Mouse (Mus musculus): ENCODE measurements around the gene Aldh3b2. TPM values are rescaled to one million over a fixed set of nuclear protein-coding genes. Genes with fewer than 3 reads are reported as not detected.

Gene Aldh3b2
- under 1 TPM; 0.22 to 0.98 TPM for total RNA-seq (2021)
- long read RNA-seq, experiment 1 = 0 reads
- long read RNA-seq, experiment 2 = 0 reads

- DNase-seq = no peak
These were observed at the start of gene Aldh3b2 for GRCm38 (mm10) chr19:3972229-3972628. Gene Aldh3b2 (plus strand): TSS chr19:3972328.

DNA sequence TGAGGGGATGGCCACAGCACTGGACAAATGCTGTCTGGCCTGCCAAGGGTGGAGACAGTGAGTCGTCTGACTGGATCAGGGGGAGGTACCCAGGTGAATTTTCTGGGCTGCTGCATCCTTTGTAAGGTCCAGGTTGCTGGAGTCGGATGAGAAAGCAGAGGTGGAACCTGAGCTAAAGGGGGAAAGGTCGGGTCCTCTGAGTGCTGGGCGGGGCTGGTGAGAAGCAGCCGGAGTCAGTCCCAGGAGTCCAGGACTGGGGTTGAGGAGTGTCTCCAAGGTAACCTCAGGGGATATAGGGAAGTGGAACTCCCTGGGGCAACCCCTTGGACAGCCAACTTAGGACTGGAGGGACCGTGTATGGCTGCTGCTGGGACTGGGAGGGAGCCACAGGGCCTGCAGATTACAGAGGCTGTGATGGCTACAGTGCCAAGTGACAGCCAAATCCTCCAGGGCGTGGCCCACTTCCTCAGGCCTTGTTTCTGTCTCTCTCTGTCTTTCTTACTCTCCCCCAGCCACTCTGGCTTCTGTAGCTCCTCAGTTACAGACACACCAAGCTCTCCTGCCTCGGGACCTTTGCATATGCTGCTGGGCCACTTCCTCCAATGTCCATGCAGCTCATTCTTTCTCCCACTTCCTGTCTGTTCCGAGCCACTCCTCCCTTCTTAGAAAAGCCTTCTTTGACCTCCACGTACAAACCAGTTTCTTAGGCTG is 49.3 kb upstream of the Aldh3b2 start:
- peak in 1 of 2 experiments; percentile 45 for DNase-seq

DNA sequence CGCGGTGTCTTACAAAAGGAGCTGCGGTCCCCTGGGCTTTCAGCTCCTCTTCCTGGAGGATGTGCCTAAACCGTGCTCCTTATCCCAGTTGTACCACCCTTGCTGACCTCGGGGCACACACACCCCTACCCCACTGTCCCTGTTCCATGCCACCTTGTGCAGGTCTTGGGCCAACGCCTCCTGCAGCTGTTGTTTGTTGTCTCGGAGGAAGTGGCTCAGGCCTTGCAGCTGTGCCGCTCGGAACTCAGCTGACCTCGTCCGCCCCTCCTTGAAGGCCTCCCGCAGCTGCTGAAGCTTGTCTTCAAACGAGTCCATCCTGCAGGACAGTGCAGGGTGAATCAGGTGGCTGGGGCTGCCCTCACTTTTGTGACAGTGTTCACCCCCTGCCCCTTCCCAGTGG is 48.5 kb upstream of the Aldh3b2 start:
- peak; percentile 60 to 78 for DNase-seq

- no peak for DNase-seq
These were observed 47.9 kb upstream of the Aldh3b2 start for GRCm38 (mm10) chr19:3924190-3924589.

- DNase-seq = no peak
These were observed 47.3 kb upstream of the Aldh3b2 start for GRCm38 (mm10) chr19:3924868-3925267.

DNA sequence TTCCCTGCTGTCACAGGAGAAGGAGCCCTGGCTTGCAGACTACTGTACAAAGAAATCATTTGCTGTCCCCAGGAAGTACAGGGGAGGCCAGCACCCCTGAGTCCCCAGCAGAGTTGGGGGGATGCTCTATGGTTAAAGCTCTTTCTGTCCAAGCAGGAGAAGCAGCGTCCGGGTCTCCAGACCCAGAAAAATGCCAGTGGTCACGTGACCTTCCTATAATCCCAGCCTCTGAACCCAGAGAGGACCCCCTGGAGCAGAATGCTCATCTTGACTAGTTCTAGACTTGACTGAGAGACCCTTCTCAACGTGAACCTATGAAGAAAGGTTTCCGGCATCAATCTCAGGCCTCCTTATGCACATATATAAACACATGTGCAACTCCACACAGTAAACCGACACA is 46.3 kb upstream of the Aldh3b2 start:
- DNase-seq = no peak

DNA sequence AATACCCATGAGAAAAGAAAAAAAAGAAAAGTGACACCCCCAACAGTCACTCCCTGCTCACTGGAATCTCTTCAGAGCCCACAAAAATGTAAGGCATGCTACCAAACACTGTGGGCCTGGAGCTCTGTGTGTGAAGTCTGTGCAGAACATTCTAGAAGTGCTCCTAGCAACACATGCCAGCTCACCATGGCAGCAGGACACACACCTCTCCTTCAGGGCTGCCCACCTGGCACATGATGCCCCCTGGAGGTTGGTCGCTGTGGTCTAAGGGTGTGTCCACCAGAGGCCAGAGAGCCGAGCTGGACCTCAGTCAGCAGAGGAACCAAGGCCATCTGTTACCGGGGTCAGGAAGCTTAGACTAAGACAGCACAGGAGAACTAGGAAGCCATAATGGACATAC is 45.8 kb upstream of the Aldh3b2 start:
- DNase-seq = no peak

- no peak for DNase-seq
These were observed 45.4 kb upstream of the Aldh3b2 start for GRCm38 (mm10) chr19:3926685-3927084.

GRCm38 (mm10) chr19:3927989-3928388 is 44.1 kb upstream of the Aldh3b2 start:
- peak in 1 of 2 experiments; percentile 50 for DNase-seq

DNA sequence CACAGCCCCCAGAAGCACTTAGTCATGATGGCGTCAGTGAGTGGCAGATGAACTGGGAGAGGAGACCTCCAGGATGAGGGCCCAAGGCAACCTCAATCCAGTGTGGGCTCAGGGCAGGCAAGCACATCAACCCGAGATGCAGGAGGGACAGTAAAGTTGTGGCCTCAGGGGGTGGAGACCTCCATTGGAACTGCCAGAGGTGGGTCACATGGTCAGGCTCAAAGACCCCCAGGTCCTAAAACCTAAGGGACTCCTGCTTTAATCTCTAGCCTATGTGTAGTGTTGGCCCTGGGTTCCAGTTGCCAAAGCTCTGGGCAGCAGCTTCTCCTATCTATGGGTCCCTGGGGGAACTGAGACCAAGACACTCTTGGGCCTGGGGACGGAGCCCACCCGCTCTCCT is 43.3 kb upstream of the Aldh3b2 start:
- DNase-seq = no peak

DNA sequence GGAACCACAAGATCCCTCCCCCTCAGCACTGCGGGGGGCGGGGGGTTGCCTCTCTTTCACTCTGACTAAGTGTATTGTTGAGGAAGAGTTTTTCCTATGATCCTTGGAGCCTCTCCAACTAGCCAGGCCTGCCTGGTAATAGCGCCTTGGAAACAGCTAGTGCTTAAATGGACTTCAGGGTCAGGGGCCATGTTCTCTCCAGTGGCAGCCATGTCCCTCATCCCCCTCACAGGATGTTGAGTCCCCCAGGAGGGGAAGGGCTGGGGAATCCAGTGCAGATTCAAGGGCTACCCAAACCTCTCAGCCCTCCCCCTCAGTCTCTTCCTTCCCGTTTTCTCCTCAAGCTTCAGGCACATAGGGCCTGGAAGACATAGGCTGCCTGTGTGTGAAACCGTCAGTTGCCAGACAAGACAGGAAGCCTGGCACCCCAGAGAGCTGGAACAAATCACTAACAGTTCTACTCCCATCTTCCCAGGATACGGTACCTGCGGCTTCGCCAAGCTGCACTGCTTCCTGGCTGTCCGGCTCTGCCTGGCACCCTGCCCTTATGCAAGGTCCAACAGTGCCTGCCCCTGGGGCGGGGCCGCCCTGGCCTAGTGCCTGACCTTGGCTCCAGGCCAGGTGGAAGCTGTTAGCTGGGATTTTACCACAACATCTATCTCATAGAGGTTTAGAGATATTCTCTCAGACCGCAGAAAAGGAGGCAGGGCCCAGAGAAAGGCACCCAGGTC is 42.8 kb upstream of the Aldh3b2 start, which contains the start of gene Aldh3b1:
Aldh3b1 (minus strand) TSS at position 598 of the 731 bp plus-strand sequence.
- peak; percentile 94 to 95 for DNase-seq

GRCm38 (mm10) chr19:3930262-3931057 is 41.7 kb upstream of the Aldh3b2 start:
- DNase-seq = no peak

GRCm38 (mm10) chr19:3931716-3932115 is 40.4 kb upstream of the Aldh3b2 start:
- peak in 1 of 2 experiments; percentile 71 for DNase-seq

DNA sequence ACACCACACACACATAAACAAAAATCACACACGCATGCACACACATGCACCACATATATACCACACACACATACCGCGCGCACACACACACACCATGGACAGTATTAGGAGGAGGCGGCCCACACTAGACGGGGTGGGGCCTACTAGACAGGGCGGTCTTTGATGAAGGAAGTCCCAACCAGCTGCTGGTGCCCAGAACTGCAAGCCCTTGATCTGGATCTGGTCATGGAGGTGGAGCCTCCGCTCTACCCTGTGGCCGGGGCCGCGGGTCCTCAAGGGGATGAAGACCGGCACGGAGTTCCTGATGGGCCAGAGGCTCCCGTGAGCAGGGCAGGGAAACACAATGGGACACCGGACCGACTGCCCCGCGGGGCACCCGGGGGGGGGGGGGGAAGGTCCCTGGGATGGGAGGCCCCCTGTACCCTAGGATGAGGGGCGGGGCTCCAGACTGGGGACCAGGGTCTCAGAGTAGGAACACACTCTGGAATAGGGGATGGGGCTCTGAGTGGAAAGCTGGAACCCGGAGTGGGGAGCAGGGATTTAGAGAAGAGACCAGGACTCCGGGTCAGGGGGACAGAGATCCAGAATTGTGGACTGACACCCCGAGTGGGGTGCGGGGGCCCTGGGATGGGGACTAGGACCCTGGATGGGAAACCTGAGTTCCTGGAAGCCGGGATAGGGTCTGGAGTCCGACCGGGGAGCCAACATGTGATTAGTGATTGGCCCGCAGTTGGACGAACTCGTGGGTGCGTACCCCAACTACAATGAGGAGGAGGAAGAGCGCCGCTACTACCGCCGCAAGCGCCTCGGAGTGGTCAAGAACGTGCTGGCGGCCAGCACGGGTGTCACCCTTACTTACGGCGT is 36.9 kb upstream of the Aldh3b2 start, which contains the start of gene Unc93b1:
Unc93b1 (plus strand) TSS at position 155 of the 864 bp plus-strand sequence.
- peak; percentile 80 to 88 for DNase-seq

GRCm38 (mm10) chr19:3935896-3936850 is 36.0 kb upstream of the Aldh3b2 start:
- peak; percentile 83 to 87 for DNase-seq

GRCm38 (mm10) chr19:3942315-3942714 is 29.8 kb upstream of the Aldh3b2 start:
- no peak for DNase-seq

GRCm38 (mm10) chr19:3942986-3943735 is 29.0 kb upstream of the Aldh3b2 start:
- DNase-seq = peak; percentile 41 to 49

GRCm38 (mm10) chr19:3945872-3946564 is 26.1 kb upstream of the Aldh3b2 start:
- DNase-seq = peak; percentile 45 to 49

DNA sequence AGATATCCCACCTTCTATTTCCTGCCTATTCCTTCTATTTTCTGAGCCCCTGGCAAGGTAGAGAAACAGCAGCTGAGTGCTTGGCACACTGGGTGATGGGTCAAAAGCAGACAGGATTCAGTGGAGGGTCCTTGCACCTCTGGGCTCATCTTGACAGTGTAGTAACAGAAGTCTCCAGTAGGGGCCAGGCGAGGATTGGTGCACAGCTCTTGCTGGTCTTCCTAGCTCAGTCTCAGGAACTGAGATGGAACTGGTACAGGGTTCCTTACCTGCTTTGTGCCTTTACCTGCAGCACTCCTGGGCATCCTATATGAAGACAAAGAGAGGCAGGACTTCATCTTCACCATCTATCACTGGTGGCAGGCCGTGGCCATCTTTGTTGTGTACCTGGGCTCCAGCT is 25.4 kb upstream of the Aldh3b2 start:
- DNase-seq = peak; percentile 61 to 86

Data from heart, adult 18-20 months (tissue).